Mouse (Mus musculus): ENCODE data around the gene Pld6. TPM values are rescaled to one million over a fixed set of nuclear protein-coding genes. Genes with fewer than 3 reads are reported as not detected.
A peak's percentile ranks its signal among the peaks of the same experiment; 100 is the strongest.

The Pld6 gene
- 3.8 and 5.1 TPM in 2 replicates for polyA plus RNA-seq (2015; fragmentation: Nextera tagmentation; extraction: Ambion mirVana)

DNA sequence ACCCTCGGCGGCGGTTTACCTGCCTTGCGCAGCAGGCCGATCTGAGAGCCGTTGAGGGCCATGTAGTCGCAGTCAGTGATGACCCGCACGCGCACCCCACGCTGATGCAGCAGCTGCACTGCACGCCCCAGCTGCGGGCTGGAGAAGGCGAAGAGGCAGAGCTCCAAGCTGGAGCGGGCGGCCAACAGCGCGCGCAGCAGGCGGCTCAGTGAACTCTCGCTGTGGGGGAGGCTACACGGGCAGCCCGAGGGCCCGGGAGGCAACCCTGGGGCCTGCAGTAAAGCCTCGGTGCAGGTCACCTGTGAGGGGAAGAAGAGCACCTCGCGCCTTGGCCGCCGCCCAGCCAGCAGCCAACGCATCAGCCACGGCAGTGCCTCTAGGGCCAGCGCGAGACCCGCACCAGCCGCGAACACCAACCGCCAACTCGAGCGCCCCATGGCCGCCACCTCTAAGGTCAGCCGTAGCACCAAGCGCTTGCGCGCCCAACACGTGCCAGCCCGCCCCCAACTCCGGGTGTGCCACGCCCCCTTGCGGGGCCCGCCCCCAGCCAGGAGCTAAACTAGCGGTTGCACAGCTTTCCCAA is at the start of gene Pld6:
Gene Pld6 (minus strand): TSS at position 447 of the 583 bp plus-strand sequence.
- ATAC-seq (ENCODE audit: insufficient read depth, low FRiP score, low read depth), result peak; percentile 68
- Histone ChIP-seq H3K4me1 (peaks cover 8% of the 10 kb centered on the region), H3K36me3 (peaks cover 5% of the 10 kb centered on the region; the same call in 1 of the 2 replicates), H3K27ac (peak within 1 kb of the TSS; percentile 16; the same call in 1 of the 2 replicates), H3K9me3 (no peaks in the 10 kb centered on the region), H3K27me3 (replicated peaks) (no peaks in the 10 kb centered on the region), H3K4me2 (peak within 1 kb of the TSS; percentile 95), H3K9ac (0 out of 2 replicates have a peak within 1 kb of the TSS, but pooled peaks have one; percentile 16), H3K4me3 (replicated peaks) (peak within 1 kb of the TSS; percentile 47)
- WGBS, result 1% methylated on average over 51 of the region's 51 CpGs

DNA sequence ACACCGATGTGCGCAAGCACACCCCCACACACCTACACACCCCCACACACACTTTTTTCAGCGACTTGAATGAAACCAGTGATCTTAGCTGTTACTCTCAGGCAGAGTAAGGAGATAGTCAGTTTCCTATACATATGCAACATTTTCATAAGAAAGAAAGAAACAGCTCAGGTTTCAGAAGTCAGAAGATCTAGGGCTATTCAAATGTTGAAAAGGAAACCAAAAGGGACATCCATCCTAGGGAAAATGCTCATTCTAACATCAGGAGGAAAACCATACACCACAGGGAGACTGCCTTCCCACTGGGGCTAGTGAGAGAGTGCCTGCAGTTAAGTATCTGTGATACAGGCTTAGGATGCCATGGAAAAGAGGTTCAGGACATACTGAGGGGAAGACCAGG is 34.2 kb upstream of the Pld6 start:
- no peak for ATAC-seq (ENCODE audit: insufficient read depth, low FRiP score, low read depth)
- Histone ChIP-seq H3K9me3 (no peaks in the 10 kb centered on the region), H3K27ac (no peak overlapping the region), H3K4me2 (no peak overlapping the region), H3K9ac (no peak overlapping the region), H3K4me3 (replicated peaks) (no peak overlapping the region), H3K4me1 (no peaks in the 10 kb centered on the region), H3K27me3 (replicated peaks) (no peaks in the 10 kb centered on the region), H3K36me3 (peaks cover 79% of the 10 kb centered on the region)
- WGBS, result 83% methylated on average over 3 of the region's 3 CpGs

DNA sequence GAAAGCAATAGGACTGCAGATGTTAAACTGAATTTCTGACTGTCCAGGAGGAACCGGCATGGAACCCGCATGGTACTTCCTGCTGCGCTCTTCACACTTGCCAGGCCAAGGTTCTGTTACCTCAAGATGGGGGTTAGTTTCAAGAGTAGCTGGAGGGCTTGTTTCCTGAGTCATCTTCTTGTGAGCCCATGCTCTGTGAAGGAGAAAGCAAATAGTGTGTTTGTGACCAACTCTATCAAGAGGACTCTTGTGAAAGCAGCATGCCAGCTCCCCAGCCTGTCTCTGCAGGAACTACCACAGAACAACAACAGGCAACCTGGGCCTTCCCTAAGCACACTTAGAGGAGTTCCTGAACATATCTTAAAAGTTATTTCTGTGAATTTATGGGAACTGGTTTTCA is 30.5 kb upstream of the Pld6 start:
- ATAC-seq (ENCODE audit: insufficient read depth, low FRiP score, low read depth), result no peak

DNA sequence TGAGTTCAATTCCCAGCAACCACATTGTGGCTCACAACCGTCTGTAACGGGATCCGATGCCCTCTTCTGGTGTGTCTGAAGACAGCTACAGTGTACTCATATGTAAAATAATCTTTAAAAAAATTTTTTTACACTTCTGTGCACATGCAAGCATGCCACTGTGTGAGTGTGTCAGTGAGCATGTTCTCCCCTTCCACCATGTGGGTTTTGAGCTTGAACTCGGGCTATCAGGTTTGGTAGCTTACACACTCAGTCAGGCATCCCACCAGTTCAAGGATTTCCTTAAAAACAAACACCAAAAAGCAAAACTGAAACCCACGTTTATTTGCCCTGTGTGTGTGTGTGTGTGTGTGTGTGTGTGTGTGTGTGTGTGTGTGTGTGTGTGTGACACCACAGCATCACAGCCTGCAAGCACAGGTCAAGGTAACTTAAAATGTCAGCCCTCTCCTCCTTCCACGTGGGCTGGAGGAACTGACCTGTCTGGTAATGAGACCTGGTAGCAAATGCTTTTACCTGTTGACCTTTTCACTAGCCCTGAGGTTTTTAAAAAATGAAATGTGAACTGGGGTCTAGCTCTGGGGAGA is 28.1 kb upstream of the Pld6 start:
- H3K4me2 ChIP-seq, result no peak overlapping the region
- WGBS, result 89% methylated on average over 6 of the region's 6 CpGs
- ATAC-seq (ENCODE audit: insufficient read depth, low FRiP score, low read depth), result no peak

More for the DNA sequence above, 30.5 kb upstream of the Pld6 start:
- Histone ChIP-seq H3K4me1 (no peaks in the 10 kb centered on the region), H3K27me3 (replicated peaks) (no peaks in the 10 kb centered on the region), H3K9ac (no peak overlapping the region), H3K27ac (no peak overlapping the region), H3K4me3 (replicated peaks) (no peak overlapping the region), H3K4me2 (no peak overlapping the region), H3K36me3 (peaks cover 56% of the 10 kb centered on the region), H3K9me3 (no peaks in the 10 kb centered on the region)
- 95% methylated on average over 3 of the region's 3 CpGs for WGBS

DNA sequence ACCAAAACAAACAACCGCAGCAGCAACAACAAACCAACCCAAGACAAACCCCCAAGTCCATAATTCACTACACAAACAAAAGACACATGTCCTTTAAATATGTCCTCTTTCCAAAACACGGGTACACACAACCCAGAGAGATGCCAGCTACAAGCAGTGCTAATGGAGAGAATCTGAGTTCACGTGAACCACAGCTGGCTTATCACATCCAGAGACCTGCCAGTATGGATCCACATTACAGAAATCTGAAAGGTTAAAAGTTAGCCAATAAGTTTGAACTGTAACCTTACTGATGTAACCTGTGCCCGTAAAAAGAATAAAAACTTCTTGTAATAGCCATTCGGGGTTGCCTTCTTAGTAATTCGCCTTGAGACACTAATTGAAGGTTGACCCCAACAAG is 27.5 kb upstream of the Pld6 start:
- 83% methylated on average over 6 of the region's 6 CpGs for WGBS

More for the DNA sequence above, 28.1 kb upstream of the Pld6 start:
- Histone ChIP-seq H3K4me3 (replicated peaks) (no peak overlapping the region), H3K36me3 (peaks cover 39% of the 10 kb centered on the region), H3K9ac (no peak overlapping the region), H3K27me3 (replicated peaks) (no peaks in the 10 kb centered on the region), H3K9me3 (no peaks in the 10 kb centered on the region), H3K4me1 (no peaks in the 10 kb centered on the region), H3K27ac (no peak overlapping the region)

DNA sequence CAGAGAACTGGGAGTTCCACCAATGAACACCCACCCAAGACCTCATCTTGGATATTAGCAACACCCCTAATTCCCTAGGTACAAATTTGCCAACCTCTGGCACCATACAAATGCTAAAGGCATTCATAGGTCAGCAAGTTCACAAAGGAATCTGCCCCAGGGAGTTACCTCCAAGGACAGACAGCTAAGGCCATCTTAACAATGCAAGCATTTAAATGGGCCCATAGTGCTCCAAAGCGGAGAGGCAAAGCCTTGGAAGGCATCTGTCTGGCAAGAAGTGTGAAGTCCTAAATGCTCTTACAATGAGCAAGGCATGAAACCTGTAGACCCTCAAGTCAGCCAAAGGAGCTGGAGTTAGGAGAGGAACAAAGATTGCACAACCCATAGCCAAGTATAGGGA is 26.9 kb upstream of the Pld6 start:
- no peak for ATAC-seq (ENCODE audit: insufficient read depth, low FRiP score, low read depth)
- Histone ChIP-seq H3K9me3 (no peaks in the 10 kb centered on the region), H3K27ac (no peak overlapping the region), H3K4me3 (replicated peaks) (no peak overlapping the region), H3K4me1 (no peaks in the 10 kb centered on the region), H3K9ac (no peak overlapping the region), H3K27me3 (replicated peaks) (no peaks in the 10 kb centered on the region), H3K36me3 (peaks cover 28% of the 10 kb centered on the region), H3K4me2 (no peak overlapping the region)
- WGBS, result 89% methylated on average over 1 of the region's 1 CpGs

More for the DNA sequence above, 27.5 kb upstream of the Pld6 start:
- Histone ChIP-seq H3K4me1 (no peaks in the 10 kb centered on the region), H3K27me3 (replicated peaks) (no peaks in the 10 kb centered on the region), H3K9me3 (no peaks in the 10 kb centered on the region), H3K36me3 (peaks cover 33% of the 10 kb centered on the region), H3K9ac (no peak overlapping the region), H3K4me3 (replicated peaks) (no peak overlapping the region), H3K4me2 (no peak overlapping the region), H3K27ac (no peak overlapping the region)
- no peak for ATAC-seq (ENCODE audit: insufficient read depth, low FRiP score, low read depth)

DNA sequence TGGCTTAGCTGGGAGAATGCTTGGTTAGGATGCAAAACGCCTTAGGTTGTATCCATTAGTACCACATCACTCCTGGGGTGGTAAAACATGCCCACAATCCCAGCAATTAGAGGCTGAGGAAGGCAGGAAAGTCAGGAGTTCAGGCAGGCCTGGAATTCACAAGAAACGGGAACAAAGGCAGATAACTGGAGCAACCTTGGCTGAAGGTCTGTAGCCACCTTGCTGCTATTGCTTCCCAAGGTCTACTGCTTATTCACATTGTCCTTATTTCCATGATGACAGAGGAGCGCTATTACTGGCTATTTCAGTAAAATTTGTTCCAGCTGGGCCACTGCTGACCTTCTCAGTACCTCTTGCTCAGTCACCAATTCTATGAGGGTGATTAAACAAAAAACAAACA is 25.8 kb upstream of the Pld6 start:
- peaks cover 8% of the 10 kb centered on the region for H3K4me1 ChIP-seq
- H3K4me2 ChIP-seq, result no peak overlapping the region
- H3K27me3 ChIP-seq (replicated peaks), result no peaks in the 10 kb centered on the region
- H3K27ac ChIP-seq, result no peak overlapping the region
- ATAC-seq (ENCODE audit: insufficient read depth, low FRiP score, low read depth), result no peak
- no peaks in the 10 kb centered on the region for H3K9me3 ChIP-seq
- H3K36me3 ChIP-seq, result peaks cover 18% of the 10 kb centered on the region
- WGBS, result 65% methylated on average over 3 of the region's 3 CpGs
- no peak overlapping the region for H3K9ac ChIP-seq
- H3K4me3 ChIP-seq (replicated peaks), result no peak overlapping the region

DNA sequence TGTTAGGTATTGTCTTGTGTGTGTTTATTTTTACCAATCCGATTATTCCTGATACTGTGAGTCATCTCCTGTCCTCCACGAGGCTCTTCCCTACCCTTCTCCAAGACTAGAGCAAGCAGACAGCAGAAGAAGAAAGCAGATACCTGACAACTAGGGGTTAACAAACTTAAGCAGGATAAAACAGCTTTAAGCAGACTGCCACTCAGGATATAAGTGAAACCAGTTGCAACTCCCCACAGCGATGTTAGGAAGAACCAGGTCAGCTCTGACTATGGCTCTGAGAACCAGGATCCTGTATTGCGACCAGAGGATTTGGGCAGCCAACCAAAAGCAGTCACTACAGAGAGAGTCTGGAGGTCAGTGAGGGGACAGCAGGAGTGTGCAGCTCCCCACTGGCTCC is 23.8 kb upstream of the Pld6 start:
- WGBS, result 67% methylated on average over 4 of the region's 4 CpGs
- Histone ChIP-seq H3K27ac (no peak overlapping the region), H3K27me3 (replicated peaks) (no peaks in the 10 kb centered on the region), H3K9ac (no peak overlapping the region), H3K9me3 (no peaks in the 10 kb centered on the region), H3K4me1 (peaks cover 11% of the 10 kb centered on the region), H3K4me3 (replicated peaks) (no peak overlapping the region), H3K36me3 (peaks cover 9% of the 10 kb centered on the region; the same call in 1 of the 2 replicates), H3K4me2 (0 out of 2 replicates have a peak overlapping the region, but pooled peaks have one; percentile 81)
- ATAC-seq (ENCODE audit: insufficient read depth, low FRiP score, low read depth), result no peak

DNA sequence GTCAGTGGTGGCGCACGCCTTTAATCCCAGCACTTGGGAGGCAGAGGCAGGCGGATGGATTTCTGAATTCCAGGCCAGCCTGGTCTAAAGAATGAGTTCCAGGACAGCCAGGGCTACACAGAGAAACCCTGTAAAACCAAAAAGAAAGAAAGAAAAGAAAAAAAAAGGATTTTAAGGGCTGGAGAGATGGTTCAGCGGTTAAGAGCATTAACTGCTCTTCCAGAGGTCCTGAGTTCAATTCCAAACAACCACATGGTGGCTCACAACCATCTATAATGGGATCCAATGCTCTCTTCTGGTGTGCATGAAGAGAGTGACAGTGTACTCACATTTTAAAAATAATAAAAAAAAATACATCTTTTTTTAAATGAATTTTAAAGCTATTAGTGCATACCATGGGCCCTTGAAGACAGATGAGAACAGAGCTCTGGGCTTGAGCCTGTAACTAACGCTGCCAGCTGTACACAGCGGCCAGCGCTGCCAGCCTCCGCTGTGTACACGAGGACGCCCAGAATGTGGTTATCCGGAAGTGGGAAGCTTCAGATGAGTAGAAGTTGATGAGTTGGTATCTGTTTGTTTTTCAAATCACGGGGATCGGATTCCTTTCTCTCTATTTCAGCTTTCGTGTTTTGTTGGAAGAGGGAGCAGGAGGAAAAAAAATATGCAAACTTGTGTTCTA is 23.2 kb upstream of the Pld6 start:
- Histone ChIP-seq H3K27me3 (replicated peaks) (no peaks in the 10 kb centered on the region), H3K9ac (no peak overlapping the region; the same call in 1 of the 2 replicates), H3K4me2 (peak overlapping the region; percentile 81), H3K36me3 (peaks cover 15% of the 10 kb centered on the region), H3K9me3 (no peaks in the 10 kb centered on the region), H3K4me1 (peaks cover 11% of the 10 kb centered on the region), H3K27ac (peak overlapping the region; percentile 98), H3K4me3 (replicated peaks) (peak overlapping the region; percentile 91)
- ATAC-seq (ENCODE audit: insufficient read depth, low FRiP score, low read depth), result no peak
- WGBS, result 57% methylated on average over 14 of the region's 14 CpGs

DNA sequence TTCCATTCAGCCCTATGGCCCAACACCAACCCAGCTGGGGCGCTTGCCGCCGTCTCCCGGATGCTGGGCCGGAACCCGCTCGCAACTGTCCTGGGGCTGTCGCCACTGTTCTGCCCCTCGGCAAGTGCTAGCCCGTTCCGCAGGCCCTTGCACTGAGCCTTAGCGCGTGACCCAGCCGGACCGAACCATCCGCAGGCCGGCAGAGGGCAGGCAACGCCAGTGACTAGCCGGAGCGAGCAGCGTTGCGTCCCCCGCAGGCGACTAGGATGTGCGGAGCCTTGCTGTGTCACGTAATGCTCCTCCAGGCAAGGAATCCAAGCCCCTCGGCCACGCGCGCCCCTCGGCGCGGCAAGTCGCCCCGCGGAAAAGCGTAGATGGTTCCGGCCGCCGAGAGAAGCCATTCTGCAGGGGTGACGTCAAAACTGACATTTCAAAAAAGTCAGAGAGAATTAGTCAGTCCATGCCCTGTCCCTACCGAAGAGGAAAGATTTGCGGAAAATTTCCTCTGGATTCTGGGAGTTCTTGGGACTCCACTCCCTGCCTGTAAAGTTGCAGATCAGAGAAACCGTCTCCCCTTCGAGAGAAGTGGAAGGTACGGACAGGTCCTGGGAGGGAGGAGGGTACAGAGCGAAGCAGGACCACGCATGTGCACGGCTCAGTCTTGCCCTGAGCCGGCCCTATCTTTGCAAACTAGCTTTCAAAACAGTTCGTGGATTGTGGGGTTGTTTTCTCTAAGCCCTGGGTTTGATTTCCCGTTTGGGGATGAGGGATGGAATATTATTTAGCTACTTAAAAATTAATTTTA is 22.4 kb upstream of the Pld6 start, which contains the start of gene Flcn:
Gene Flcn (minus strand): TSS at position 347 of the 805 bp plus-strand sequence.
- WGBS, result under 1% methylated on average over 52 of the region's 52 CpGs
- Histone ChIP-seq H3K4me1 (peaks cover 11% of the 10 kb centered on the region), H3K36me3 (peaks cover 17% of the 10 kb centered on the region), H3K9me3 (no peaks in the 10 kb centered on the region), H3K4me3 (replicated peaks) (peak within 1 kb of the TSS; percentile 91), H3K27ac (peak within 1 kb of the TSS; percentile 98), H3K9ac (peak within 1 kb of the TSS; percentile 94), H3K27me3 (replicated peaks) (no peaks in the 10 kb centered on the region), H3K4me2 (peak within 1 kb of the TSS; percentile 81)
- ATAC-seq (ENCODE audit: insufficient read depth, low FRiP score, low read depth), result peak; percentile 93

DNA sequence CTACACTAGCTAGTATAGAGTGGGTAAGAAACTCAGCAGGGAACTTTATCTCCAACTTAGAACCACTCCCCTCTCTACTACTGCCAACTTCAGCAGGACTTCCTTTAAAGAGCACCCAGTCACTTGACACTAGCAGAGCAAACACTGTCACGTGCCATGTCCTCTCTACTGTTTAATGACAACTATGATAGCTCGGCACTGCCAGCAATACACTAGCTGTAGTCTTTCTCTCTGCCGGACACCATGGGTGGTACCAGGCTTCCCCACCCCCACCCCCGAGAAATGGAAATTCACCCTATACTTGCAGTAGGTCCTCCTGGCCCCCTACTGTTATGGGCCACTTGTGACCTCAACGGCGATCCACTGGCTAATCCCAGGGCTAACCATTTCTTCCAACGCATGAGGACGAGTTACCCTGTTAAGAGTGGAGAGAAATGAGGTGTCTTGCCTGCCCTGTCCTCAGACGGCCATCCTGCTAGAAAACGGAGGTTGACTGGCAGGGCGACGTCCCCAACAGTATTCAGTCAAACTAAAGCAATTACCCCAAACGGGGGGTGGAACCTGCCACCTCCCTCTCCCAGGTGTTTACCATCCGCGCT is 21.7 kb upstream of the Pld6 start:
- no peaks in the 10 kb centered on the region for H3K9me3 ChIP-seq
- H3K4me2 ChIP-seq, result peak overlapping the region; percentile 81
- H3K4me3 ChIP-seq (replicated peaks), result peak overlapping the region; percentile 91
- peak overlapping the region; percentile 94 for H3K9ac ChIP-seq
- ATAC-seq (ENCODE audit: insufficient read depth, low FRiP score, low read depth), result peak; percentile 37
- peak overlapping the region; percentile 98 for H3K27ac ChIP-seq
- H3K36me3 ChIP-seq, result peaks cover 24% of the 10 kb centered on the region
- peaks cover 11% of the 10 kb centered on the region for H3K4me1 ChIP-seq
- WGBS, result under 1% methylated on average over 15 of the region's 15 CpGs
- no peaks in the 10 kb centered on the region for H3K27me3 ChIP-seq (replicated peaks)

Data from stomach, embryonic 15.5 days (tissue).